Mouse (Mus musculus): ENCODE results near the gene Nfyb. TPM values are rescaled to one million over a fixed set of nuclear protein-coding genes. Genes with fewer than 3 reads are reported as not detected.

Nfyb gene
- polyA plus RNA-seq, 1 experiment from 2014 or later: 37.6 TPM

DNA sequence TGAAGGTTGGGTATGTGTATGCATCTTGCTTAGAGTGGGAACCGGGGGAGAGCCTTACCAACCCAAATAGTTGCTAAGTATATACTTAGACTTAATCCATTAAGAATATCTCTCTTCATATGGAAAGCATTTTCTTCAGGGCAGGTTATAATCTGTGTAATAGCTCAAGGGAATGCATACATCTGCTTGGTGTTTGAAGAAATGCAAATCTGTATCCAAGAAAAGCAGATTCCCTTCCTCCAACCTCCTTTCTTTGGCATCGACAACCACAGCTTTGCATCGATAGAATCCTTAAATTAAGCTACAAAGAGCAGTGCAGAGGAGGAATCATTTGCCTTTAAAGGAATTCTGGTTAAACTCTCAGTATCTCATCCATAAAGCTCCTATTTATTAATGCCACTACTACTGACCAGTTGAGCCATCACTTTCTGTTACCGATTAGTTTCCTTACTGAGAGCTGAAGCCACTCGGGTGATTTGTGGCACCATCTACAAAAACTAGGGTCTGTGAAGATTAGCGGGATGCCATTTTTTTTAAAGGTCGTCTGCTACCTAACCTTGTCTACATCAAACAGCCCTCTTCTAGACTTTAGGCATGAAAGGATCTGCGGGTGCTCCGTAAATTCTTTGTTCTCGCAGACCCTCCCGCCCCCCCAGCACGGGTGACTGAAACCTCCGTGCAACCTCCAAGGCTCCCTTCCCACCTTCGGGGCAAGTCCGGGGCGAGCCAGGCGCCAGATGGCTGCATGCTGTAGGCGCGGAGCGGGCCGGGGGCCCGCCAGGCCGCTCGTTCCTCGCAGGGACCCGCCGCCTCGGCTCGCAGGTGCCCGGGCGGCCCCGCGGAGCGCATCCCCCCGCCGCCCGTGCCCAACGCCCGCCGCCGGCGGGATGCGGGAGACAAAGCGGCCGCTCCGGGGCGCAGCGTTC, 925 bp downstream of the Nfyb start:
- Histone ChIP-seq H3K9me3 (replicated peaks; ENCODE audit: low read length) (no peaks in the 10 kb centered on the region), H3K36me3 (ENCODE audit: insufficient read depth, low read length) (peaks cover 12% of the 10 kb centered on the region; the same call in 1 of the 2 replicates), H3K27me3 (ENCODE audit: insufficient read depth, low read length) (no peaks in the 10 kb centered on the region), H3K4me2 (ENCODE audit: low read length) (peak overlapping the region; percentile 71), H3K9ac (ENCODE audit: low read depth, low read length) (peak overlapping the region; percentile 97), H3K27ac (peak overlapping the region; percentile 100), H3K4me1 (replicated peaks; ENCODE audit: insufficient read depth, low read length) (0 out of 2 replicates have a peak, but pooled peaks cover 4% of the 10 kb centered on the region), H3K4me3 (replicated peaks; ENCODE audit: low read depth, low read length) (peak overlapping the region; percentile 85)
- WGBS: under 1% methylated on average over 46 of the region's 48 CpGs
- DNase-seq (ENCODE audit: low spot score) (peak; percentile 52), ATAC-seq (replicated peaks; ENCODE audit: low FRiP score, low read depth) (peak; percentile 19; the same call in 1 of the 2 replicates)
- TF ChIP-seq CTCF (IDR thresholded peaks at IDR 0.05; ENCODE audit: low read depth): no peak

DNA sequence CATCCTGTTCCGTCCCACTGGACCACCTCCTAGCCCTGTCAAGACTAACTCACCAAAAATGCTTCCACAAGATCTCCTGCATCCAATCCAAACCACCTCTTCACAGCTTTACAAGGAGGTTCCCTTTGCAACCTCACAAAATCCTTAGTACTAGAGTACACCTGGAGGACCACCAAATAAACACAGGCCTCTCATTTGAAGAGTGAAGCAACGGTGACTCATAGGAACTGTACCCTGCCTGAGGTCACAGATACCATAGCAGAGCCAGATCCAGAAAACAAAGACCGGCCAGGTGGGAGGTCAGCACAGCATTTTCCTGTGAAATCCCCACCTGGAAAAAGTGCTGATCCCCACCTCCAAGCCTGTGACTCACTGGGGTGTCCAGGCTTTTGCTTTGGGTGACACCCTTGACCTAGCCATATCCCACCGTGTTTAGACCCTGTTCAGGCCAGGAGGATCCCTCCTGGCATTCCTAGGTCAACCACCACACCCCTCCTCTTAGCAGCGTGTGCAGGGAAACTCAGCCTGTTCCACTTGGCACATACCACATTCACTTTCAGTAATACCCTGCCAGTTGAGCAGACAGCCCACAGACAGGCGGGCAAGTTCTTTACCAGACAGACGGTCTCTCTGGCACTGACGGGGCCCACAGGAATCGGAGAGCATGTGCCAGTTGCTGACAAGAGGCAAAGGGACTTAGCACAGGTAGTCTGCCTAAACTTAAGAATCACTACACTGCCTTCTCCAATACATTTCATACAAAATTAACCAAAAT, 2.7 kb downstream of the Nfyb start:
- TF ChIP-seq CTCF (IDR thresholded peaks at IDR 0.05; ENCODE audit: low read depth): no peak
- H3K4me1 ChIP-seq (replicated peaks; ENCODE audit: insufficient read depth, low read length): 0 out of 2 replicates have a peak, but pooled peaks cover 4% of the 10 kb centered on the region
- ATAC-seq (replicated peaks; ENCODE audit: low FRiP score, low read depth) (no peak), DNase-seq (ENCODE audit: low spot score) (no peak)
- H3K9ac ChIP-seq (ENCODE audit: low read depth, low read length): 0 out of 2 replicates have a peak overlapping the region, but pooled peaks have one; percentile 9
- no peaks in the 10 kb centered on the region for H3K27me3 ChIP-seq (ENCODE audit: insufficient read depth, low read length)
- H3K9me3 ChIP-seq (replicated peaks; ENCODE audit: low read length): no peaks in the 10 kb centered on the region
- H3K4me3 ChIP-seq (replicated peaks; ENCODE audit: low read depth, low read length): no peak overlapping the region
- no peak overlapping the region for H3K27ac ChIP-seq
- H3K36me3 ChIP-seq (ENCODE audit: insufficient read depth, low read length): peaks cover 18% of the 10 kb centered on the region; the same call in 1 of the 2 replicates
- 79% methylated on average over 9 of the region's 9 CpGs for WGBS
- H3K4me2 ChIP-seq (ENCODE audit: low read length): no peak overlapping the region

DNA sequence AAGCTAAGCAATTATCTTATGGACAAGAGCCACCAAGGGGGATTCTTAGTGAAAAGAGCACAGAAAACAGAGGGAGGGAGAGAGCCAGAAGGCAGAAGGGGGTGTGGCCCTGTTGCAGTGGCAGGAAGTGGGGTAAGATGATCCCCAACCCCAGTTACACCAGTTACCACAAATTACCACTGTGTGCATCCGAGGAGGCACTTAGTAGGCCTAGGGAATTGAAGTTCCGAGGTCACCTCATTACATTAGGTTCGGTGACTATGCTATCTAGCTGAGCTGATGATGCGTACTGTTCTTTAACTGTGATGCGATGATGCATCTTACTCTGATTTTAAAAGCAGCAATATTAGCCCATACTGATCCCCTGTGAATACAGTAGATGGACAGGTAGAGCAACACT, 4.2 kb downstream of the Nfyb start:
- no peak for ATAC-seq (replicated peaks; ENCODE audit: low FRiP score, low read depth)
- Histone ChIP-seq H3K27me3 (ENCODE audit: insufficient read depth, low read length) (no peaks in the 10 kb centered on the region), H3K36me3 (ENCODE audit: insufficient read depth, low read length) (peaks cover 30% of the 10 kb centered on the region), H3K9me3 (replicated peaks; ENCODE audit: low read length) (no peaks in the 10 kb centered on the region), H3K27ac (no peak overlapping the region), H3K4me3 (replicated peaks; ENCODE audit: low read depth, low read length) (no peak overlapping the region), H3K9ac (ENCODE audit: low read depth, low read length) (no peak overlapping the region), H3K4me1 (replicated peaks; ENCODE audit: insufficient read depth, low read length) (0 out of 2 replicates have a peak, but pooled peaks cover 4% of the 10 kb centered on the region), H3K4me2 (ENCODE audit: low read length) (no peak overlapping the region)
- no peak for DNase-seq (ENCODE audit: low spot score)
- no peak for TF ChIP-seq CTCF (IDR thresholded peaks at IDR 0.05; ENCODE audit: low read depth)
- WGBS: 91% methylated on average over 5 of the region's 5 CpGs

DNA sequence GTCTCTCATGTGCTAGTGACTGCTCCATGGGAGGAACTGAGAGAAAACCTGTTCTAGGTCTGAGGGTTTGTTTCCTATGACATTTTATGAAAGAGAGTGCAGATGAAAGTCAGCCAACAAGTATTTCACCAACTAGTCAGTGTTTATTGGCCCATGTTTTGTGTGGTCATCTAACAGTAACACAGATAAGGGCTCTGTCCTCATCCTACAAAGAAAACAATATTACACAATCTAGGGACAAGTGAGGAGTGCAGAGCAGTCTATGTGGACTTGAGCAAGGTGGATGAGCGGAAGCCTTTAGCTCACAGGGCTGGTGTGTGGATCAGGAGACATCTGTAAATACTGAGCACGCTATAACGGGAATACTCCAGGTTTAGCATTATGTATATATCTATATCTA, 5.1 kb downstream of the Nfyb start:
- no peak overlapping the region for H3K4me2 ChIP-seq (ENCODE audit: low read length)
- no peak overlapping the region for H3K9ac ChIP-seq (ENCODE audit: low read depth, low read length)
- H3K27me3 ChIP-seq (ENCODE audit: insufficient read depth, low read length): no peaks in the 10 kb centered on the region
- 0 out of 2 replicates have a peak, but pooled peaks cover 4% of the 10 kb centered on the region for H3K4me1 ChIP-seq (replicated peaks; ENCODE audit: insufficient read depth, low read length)
- H3K4me3 ChIP-seq (replicated peaks; ENCODE audit: low read depth, low read length): no peak overlapping the region
- peaks cover 37% of the 10 kb centered on the region for H3K36me3 ChIP-seq (ENCODE audit: insufficient read depth, low read length)
- no peak for TF ChIP-seq CTCF (IDR thresholded peaks at IDR 0.05; ENCODE audit: low read depth)
- no peak overlapping the region for H3K27ac ChIP-seq
- no peak for ATAC-seq (replicated peaks; ENCODE audit: low FRiP score, low read depth)
- WGBS: 95% methylated on average over 3 of the region's 3 CpGs
- DNase-seq (ENCODE audit: low spot score): no peak
- H3K9me3 ChIP-seq (replicated peaks; ENCODE audit: low read length): no peaks in the 10 kb centered on the region

DNA sequence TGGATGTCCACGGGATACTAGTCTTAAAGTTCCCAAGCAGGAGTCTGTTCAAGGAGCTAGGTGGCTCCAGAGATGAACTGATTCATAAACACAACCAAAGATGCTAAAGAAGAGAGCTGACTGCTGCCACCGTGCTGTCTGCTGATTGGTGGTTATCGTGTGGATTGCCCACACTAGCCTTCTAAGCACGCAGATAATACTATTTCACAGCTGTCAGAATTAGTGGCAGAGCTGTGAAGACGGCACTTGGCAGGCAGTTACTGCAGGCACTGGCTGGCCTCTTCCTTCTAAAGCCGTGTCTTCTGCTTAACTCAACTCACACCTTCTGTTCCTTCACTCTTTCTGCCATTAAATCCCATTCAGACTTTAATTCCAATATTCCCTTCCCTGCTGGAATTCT, 5.6 kb downstream of the Nfyb start:
- Histone ChIP-seq H3K36me3 (ENCODE audit: insufficient read depth, low read length) (peaks cover 42% of the 10 kb centered on the region), H3K4me2 (ENCODE audit: low read length) (no peak overlapping the region), H3K4me1 (replicated peaks; ENCODE audit: insufficient read depth, low read length) (0 out of 2 replicates have a peak, but pooled peaks cover 4% of the 10 kb centered on the region), H3K9ac (ENCODE audit: low read depth, low read length) (no peak overlapping the region), H3K27me3 (ENCODE audit: insufficient read depth, low read length) (no peaks in the 10 kb centered on the region), H3K27ac (no peak overlapping the region), H3K4me3 (replicated peaks; ENCODE audit: low read depth, low read length) (no peak overlapping the region), H3K9me3 (replicated peaks; ENCODE audit: low read length) (no peaks in the 10 kb centered on the region)
- TF ChIP-seq CTCF (IDR thresholded peaks at IDR 0.05; ENCODE audit: low read depth): no peak
- no peak for ATAC-seq (replicated peaks; ENCODE audit: low FRiP score, low read depth)
- WGBS: 72% methylated on average over 6 of the region's 6 CpGs
- DNase-seq (ENCODE audit: low spot score): no peak

DNA sequence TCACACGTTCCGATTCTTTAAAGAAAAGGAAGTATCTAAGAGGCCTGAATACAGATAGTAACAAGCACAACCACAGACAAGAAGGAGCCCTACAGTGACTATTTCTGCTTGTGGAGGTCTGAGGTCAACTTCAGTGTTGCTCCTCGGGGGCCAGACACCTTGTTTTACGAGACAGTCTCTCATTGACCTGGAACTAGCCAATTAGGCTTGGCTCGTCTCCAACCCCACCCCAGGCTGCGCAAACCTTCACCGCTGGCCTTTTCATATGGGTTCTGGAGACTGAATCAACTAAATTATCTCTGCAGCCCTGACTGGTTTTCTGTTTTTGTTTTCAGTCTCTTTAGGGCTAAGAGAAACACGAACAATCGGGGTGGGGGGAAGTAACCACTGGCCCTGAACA, 6.6 kb downstream of the Nfyb start:
- H3K4me1 ChIP-seq (replicated peaks; ENCODE audit: insufficient read depth, low read length): 0 out of 2 replicates have a peak, but pooled peaks cover 4% of the 10 kb centered on the region
- H3K27me3 ChIP-seq (ENCODE audit: insufficient read depth, low read length): no peaks in the 10 kb centered on the region
- ATAC-seq (replicated peaks; ENCODE audit: low FRiP score, low read depth) (no peak), DNase-seq (ENCODE audit: low spot score) (no peak)
- no peak overlapping the region for H3K9ac ChIP-seq (ENCODE audit: low read depth, low read length)
- H3K4me3 ChIP-seq (replicated peaks; ENCODE audit: low read depth, low read length): no peak overlapping the region
- no peak overlapping the region for H3K27ac ChIP-seq
- no peak overlapping the region for H3K4me2 ChIP-seq (ENCODE audit: low read length)
- no peak for TF ChIP-seq CTCF (IDR thresholded peaks at IDR 0.05; ENCODE audit: low read depth)
- H3K9me3 ChIP-seq (replicated peaks; ENCODE audit: low read length): no peaks in the 10 kb centered on the region
- H3K36me3 ChIP-seq (ENCODE audit: insufficient read depth, low read length): peaks cover 52% of the 10 kb centered on the region
- 53% methylated on average over 9 of the region's 9 CpGs for WGBS

All from kidney, postnatal 0 days (tissue).